Mouse (Mus musculus) kidney, adult 2 months (tissue): ENCODE measurements at regions not wholly inside any gene's neighbourhood (a gene's known extent, or its start where the extent isn't known, plus 50 kb on each side); places are given as distances from the start of the nearest gene placed in this dataset.

Experiments used
- CTCF ChIP-seq: fragments of 200-500 bp; conservative IDR thresholded peaks from 2 replicates; pipeline ENCODE4 v1.5.1; 2011; ENCODE audit warnings: low read depth, mild to moderate bottlenecking, control low read depth, low read length, moderate library complexity, mixed read lengths; ENCODE audit not compliant: insufficient read depth, insufficient read length
- POLR2A ChIP-seq: fragments of 200-500 bp; IDR thresholded peaks from one replicate; pipeline ENCODE4 v1.6.1; 2011; ENCODE audit warnings: low read depth, low read length, control low read depth

DNA sequence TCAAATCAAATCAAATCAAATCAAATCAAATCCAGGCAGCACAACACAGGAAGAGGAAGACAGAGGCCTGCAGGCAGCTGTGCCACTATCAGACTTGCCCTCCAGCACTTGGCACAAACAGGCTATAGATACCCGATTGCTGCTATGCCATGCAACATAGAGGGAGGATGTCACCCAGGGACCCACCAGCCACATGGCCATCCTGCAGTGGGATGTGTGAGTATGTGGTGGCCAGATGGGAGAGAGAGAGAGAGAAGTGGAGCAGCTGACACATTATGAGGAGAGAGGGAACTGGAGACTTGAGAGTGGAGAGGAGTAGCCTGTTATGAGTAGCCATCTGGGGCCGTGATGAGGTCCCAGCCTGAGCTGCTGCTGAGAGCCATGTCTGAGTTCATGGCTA is 62.6 kb upstream of the Tmprss2 start:
- TF ChIP-seq POLR2A (no peak), CTCF (no peak)
